Mouse (Mus musculus) layer of hippocampus, adult 11-12 months (tissue): ENCODE measurements around the gene Igfbp2.

Experiments
- DNase-seq: peaks from one replicate; pipeline ENCODE4 v3.0.0; 2022; ENCODE audit warnings: low spot score

Igfbp2 gene

GRCm38 (mm10) chr1:72872521-72872920 lies 48.2 kb downstream of the Igfbp2 start:
- peak; percentile 76 for DNase-seq

GRCm38 (mm10) chr1:72873078-72873477 lies 48.8 kb downstream of the Igfbp2 start:
- no peak for DNase-seq

- peak; percentile 54 for DNase-seq
These were observed 49.4 kb downstream of the Igfbp2 start for GRCm38 (mm10) chr1:72873511-72874286.

GRCm38 (mm10) chr1:72874287-72875211 lies 50.2 kb downstream of the Igfbp2 start, which contains the start of gene Igfbp5:
Gene Igfbp5, minus strand, starts transcription at chr1:72874884.
- peak; percentile 67 for DNase-seq

- DNase-seq, result no peak
These were observed 51.4 kb downstream of the Igfbp2 start for GRCm38 (mm10) chr1:72875708-72876107.

GRCm38 (mm10) chr1:72876111-72876510 lies 51.8 kb downstream of the Igfbp2 start:
- DNase-seq, result no peak

- DNase-seq, result peak; percentile 71
These were observed 53.6 kb downstream of the Igfbp2 start for GRCm38 (mm10) chr1:72877892-72878291.

- no peak for DNase-seq
These were observed 54.4 kb downstream of the Igfbp2 start for GRCm38 (mm10) chr1:72878473-72879318.

- no peak for DNase-seq
These were observed 55.0 kb downstream of the Igfbp2 start for GRCm38 (mm10) chr1:72879319-72879634.

- DNase-seq, result no peak
These were observed 61.0 kb downstream of the Igfbp2 start for GRCm38 (mm10) chr1:72885111-72885818.

GRCm38 (mm10) chr1:72885819-72886169 lies 61.5 kb downstream of the Igfbp2 start:
- DNase-seq, result no peak

GRCm38 (mm10) chr1:72887910-72888309 lies 63.6 kb downstream of the Igfbp2 start:
- no peak for DNase-seq

GRCm38 (mm10) chr1:72895821-72896220 lies 71.5 kb downstream of the Igfbp2 start:
- no peak for DNase-seq
